8 mouse cellular contexts compared by ENCODE assay signal in genomic region chr7:101109856-101110350, GRCm38 (mm10). TPM values are rescaled to one million over a fixed set of nuclear protein-coding genes. Genes with fewer than 3 reads are reported as not detected.
A peak's percentile ranks its signal among the peaks of the same experiment; 100 is the strongest.
DNase-seq lines count a peak whose midpoint lies in the region; ATAC-seq lines count a peak whose summit lies in the region.

No protein-coding gene starts in this region.

- no peaks in the 10 kb centered on the region for H3K9me3 ChIP-seq in kidney, embryonic 14.5 days (ENCODE audit: control insufficient read depth, low read length)
- no peaks in the 10 kb centered on the region for H3K9me3 ChIP-seq in forebrain, embryonic 12.5 days
- no peaks in the 10 kb centered on the region for H3K9me3 ChIP-seq in limb, embryonic 15.5 days
- no peaks in the 10 kb centered on the region for H3K9me3 ChIP-seq in neural tube, embryonic 14.5 days (ENCODE audit: control insufficient read depth, low read length)

- no peak for ATAC-seq in kidney, embryonic 14.5 days (ENCODE audit: low FRiP score, low TSS enrichment)
- no peak for ATAC-seq in forebrain, embryonic 12.5 days (ENCODE audit: low FRiP score)
- no peak for ATAC-seq in limb, embryonic 15.5 days (ENCODE audit: insufficient number of reproducible peaks, low FRiP score, low TSS enrichment, low read depth)
- no peak for ATAC-seq in neural tube, embryonic 14.5 days (ENCODE audit: low read depth)

- no peak for DNase-seq in kidney, adult 18-20 months
- peak; percentile 27 for DNase-seq in Muller cell, postnatal 12 days (ENCODE audit: inconsistent ontology term)
- DNase-seq in ovary, postnatal 14 days (ENCODE audit: low spot score), result no peak
- DNase-seq in thymus, postnatal 0 days (ENCODE audit: low spot score), result no peak

- H3K27ac ChIP-seq in kidney, embryonic 14.5 days (ENCODE audit: low read depth, low read length), result peak overlapping the region; percentile 99; the same call in 1 of the 2 replicates
- H3K27ac ChIP-seq in forebrain, embryonic 12.5 days, result peak overlapping the region; percentile 99
- H3K27ac ChIP-seq in limb, embryonic 15.5 days, result peak overlapping the region; percentile 99
- H3K27ac ChIP-seq in neural tube, embryonic 14.5 days (ENCODE audit: low read depth, low read length), result peak overlapping the region; percentile 99

- H3K36me3 ChIP-seq in kidney, embryonic 14.5 days (ENCODE audit: control insufficient read depth, insufficient read depth, low read length), result peaks cover 24% of the 10 kb centered on the region
- peaks cover 25% of the 10 kb centered on the region for H3K36me3 ChIP-seq in forebrain, embryonic 12.5 days (replicated peaks)
- peaks cover 13% of the 10 kb centered on the region for H3K36me3 ChIP-seq in limb, embryonic 15.5 days
- H3K36me3 ChIP-seq in neural tube, embryonic 14.5 days (ENCODE audit: control insufficient read depth, insufficient read depth, low read length), result peaks cover 4% of the 10 kb centered on the region; the same call in 1 of the 2 replicates

- H3K4me2 ChIP-seq in kidney, embryonic 14.5 days (replicated peaks; ENCODE audit: low read depth, low read length), result peak overlapping the region; percentile 74
- H3K4me2 ChIP-seq in forebrain, embryonic 12.5 days, result peak overlapping the region; percentile 87
- peak overlapping the region; percentile 65 for H3K4me2 ChIP-seq in limb, embryonic 15.5 days
- peak overlapping the region; percentile 86 for H3K4me2 ChIP-seq in neural tube, embryonic 14.5 days (ENCODE audit: low read depth, low read length)

- H3K9ac ChIP-seq in kidney, embryonic 14.5 days (ENCODE audit: low read depth, low read length), result peak overlapping the region; percentile 92
- peak overlapping the region; percentile 93 for H3K9ac ChIP-seq in forebrain, embryonic 12.5 days
- H3K9ac ChIP-seq in limb, embryonic 15.5 days, result peak overlapping the region; percentile 77
- peak overlapping the region; percentile 86 for H3K9ac ChIP-seq in neural tube, embryonic 14.5 days (replicated peaks; ENCODE audit: low read depth, low read length)

- H3K4me1 ChIP-seq in kidney, embryonic 14.5 days (ENCODE audit: control insufficient read depth, insufficient read depth, low read length), result peaks cover 10% of the 10 kb centered on the region
- peaks cover 21% of the 10 kb centered on the region for H3K4me1 ChIP-seq in forebrain, embryonic 12.5 days
- H3K4me1 ChIP-seq in limb, embryonic 15.5 days, result peaks cover 18% of the 10 kb centered on the region
- peaks cover 15% of the 10 kb centered on the region for H3K4me1 ChIP-seq in neural tube, embryonic 14.5 days (ENCODE audit: control insufficient read depth, insufficient read depth, low read length)

- no peaks in the 10 kb centered on the region for H3K27me3 ChIP-seq in kidney, embryonic 14.5 days (ENCODE audit: control insufficient read depth, insufficient read depth, low read length)
- H3K27me3 ChIP-seq in forebrain, embryonic 12.5 days, result no peaks in the 10 kb centered on the region
- no peaks in the 10 kb centered on the region for H3K27me3 ChIP-seq in limb, embryonic 15.5 days
- no peaks in the 10 kb centered on the region; the same call in 1 of the 2 replicates for H3K27me3 ChIP-seq in neural tube, embryonic 14.5 days (ENCODE audit: control insufficient read depth, insufficient read depth, low read length)

- 13% methylated on average over 8 of the region's 8 CpGs for WGBS in kidney, embryonic 14.5 days
- 11% methylated on average over 8 of the region's 8 CpGs for WGBS in forebrain, embryonic 12.5 days
- WGBS in limb, embryonic 15.5 days, result 10% methylated on average over 8 of the region's 8 CpGs
- 9% methylated on average over 8 of the region's 8 CpGs for WGBS in neural tube, embryonic 14.5 days

- H3K4me3 ChIP-seq in kidney, embryonic 14.5 days (ENCODE audit: low read length), result peak overlapping the region; percentile 91
- peak overlapping the region; percentile 81 for H3K4me3 ChIP-seq in forebrain, embryonic 12.5 days (replicated peaks)
- peak overlapping the region; percentile 91 for H3K4me3 ChIP-seq in limb, embryonic 15.5 days
- peak overlapping the region; percentile 87 for H3K4me3 ChIP-seq in neural tube, embryonic 14.5 days (ENCODE audit: low read depth, low read length)

RNA-seq across cellular contexts. Expression of gene Fchsd2, which starts 17.2 kb away (rescaled TPM):
- 20.5 and 35.5 TPM in 2 replicates for polyA plus RNA-seq in kidney, embryonic 14.5 days (2014; fragmentation: Nextera tagmentation; extraction: Ambion mirVana)
- 34.0 and 37.5 TPM in 2 replicates for polyA plus RNA-seq in forebrain, embryonic 12.5 days (2016; fragmentation: Nextera tagmentation; extraction: Ambion mirVana)
- polyA plus RNA-seq in limb, embryonic 15.5 days (2015; fragmentation: Nextera tagmentation; extraction: Ambion mirVana), result 17.4 and 18.4 TPM in 2 replicates
- polyA plus RNA-seq in neural tube, embryonic 14.5 days (2014; fragmentation: Nextera tagmentation; extraction: Ambion mirVana), result 51.6 TPM in 2 replicates
- 16.9 and 17.8 TPM in 2 replicates for polyA plus RNA-seq in thymus, postnatal 0 days (2015; fragmentation: Nextera tagmentation; extraction: Ambion mirVana)
